Mouse (Mus musculus): ENCODE measurements around the gene Slc1a1. TPM values are rescaled to one million over a fixed set of nuclear protein-coding genes. Genes with fewer than 3 reads are reported as not detected.

Gene Slc1a1
- total RNA-seq, 4 experiments from 2014 or later, result 1.7 to 4.1 (median 2.4) TPM

DNA sequence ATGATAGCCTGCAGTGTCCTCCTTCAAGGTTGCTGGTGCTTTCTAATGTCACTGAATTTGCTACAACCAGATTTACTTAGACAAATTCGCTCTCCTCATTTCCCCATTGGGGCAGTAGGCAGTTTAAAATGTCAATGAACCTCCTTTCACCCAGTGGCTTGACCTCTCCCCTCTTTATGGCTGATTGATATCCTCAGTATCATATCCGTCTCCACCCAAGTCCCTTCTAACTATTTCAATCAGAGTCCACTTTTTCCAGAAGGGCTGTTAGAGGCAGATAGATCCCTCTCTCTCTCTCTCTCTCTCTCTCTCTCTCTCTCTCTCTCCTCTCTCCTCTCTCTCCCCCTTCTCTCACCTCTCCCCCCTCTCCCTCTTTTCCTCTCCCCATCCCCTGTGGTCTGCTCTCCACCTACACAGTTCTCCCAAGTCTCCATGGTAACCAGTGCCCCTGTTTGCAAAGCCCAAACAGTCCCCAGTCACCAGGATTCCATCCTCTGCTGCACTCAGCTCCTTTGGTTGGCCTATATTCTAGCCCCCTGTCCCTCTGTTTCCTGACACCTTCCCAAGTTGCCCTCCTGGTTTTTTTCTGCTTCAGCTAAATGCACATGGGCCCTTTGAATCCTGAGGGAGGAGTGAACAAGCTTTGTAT lies 80.9 kb downstream of the Slc1a1 start:
- no peak for DNase-seq (ENCODE audit: low spot score)

DNA sequence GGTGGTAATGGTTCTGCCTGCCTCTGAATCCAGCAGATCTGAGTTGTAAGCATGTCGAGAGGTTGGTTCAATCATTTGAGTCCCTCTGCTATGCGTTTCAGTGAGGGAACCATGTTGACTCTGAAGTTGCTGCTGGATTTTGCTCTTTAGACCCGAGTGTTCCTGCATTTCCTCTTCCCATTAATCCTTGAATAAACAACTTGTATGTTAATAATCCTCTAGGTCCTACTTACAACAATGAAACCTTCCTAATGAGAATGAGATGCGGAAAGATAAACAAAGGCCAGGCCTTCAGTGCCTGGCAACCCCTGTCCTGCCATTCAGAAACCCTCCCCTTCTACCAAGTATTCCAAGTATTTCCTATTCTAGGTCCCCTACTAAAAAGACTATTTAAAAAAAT lies 81.6 kb downstream of the Slc1a1 start:
- DNase-seq (ENCODE audit: low spot score), result no peak

DNA sequence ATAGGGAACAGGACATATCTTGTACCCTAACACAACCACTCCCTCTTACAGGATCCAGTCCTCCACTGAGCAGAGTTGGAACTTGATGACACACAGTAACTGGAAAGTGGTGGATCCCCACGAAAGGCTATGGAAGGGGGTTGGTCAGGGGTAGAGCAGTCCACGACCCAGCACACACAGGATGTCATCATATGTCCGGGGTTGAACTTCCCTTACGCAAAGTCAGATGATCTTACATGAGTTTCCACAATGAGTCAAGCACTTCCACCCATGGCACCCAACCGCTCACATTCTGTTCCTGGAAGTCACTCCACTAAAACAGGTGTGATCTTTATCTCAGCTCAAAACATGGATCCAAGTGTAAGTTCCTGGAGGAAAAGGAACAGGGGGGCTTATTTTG lies 83.0 kb downstream of the Slc1a1 start:
- DNase-seq (ENCODE audit: low spot score), result peak; percentile 22

DNA sequence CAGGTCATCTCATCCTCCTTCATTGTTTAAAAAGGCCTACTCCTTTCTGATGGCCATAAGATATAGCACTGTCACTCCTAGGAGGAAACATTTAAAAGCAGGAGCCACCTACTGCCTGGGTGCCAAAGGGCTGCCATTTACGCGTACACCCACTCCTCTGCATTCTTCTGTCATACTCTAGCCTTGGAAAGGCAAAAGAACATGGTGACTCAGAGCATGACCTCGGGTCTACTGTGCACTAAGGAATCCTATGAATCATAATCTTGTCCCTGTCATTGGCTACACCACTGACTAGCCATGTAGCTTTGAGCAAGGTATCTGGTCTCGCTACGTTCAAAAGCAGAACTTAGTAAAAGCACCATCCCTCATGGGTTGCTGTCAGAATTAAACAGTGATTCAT lies 91.5 kb downstream of the Slc1a1 start:
- DNase-seq (ENCODE audit: low spot score), result no peak

DNA sequence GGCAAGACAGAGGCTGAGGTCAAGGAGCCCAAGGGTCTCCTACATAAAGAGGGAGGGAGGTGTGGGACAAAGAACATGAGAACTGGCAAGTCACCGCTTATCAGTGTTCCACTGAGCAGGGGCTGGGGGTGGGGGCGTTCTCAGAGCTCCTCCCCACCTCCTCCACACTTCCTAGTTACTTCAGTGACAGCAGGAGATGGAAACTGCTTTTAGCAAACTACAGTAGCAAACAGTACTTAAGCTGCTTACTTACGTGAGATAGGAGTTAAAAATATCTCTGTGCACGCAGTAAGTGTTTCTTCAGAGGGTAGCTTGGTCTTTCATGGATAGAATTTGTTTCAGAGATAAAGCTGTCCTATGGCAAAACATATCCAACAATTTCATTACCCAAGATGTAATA lies 92.5 kb downstream of the Slc1a1 start:
- DNase-seq (ENCODE audit: low spot score), result no peak

DNA sequence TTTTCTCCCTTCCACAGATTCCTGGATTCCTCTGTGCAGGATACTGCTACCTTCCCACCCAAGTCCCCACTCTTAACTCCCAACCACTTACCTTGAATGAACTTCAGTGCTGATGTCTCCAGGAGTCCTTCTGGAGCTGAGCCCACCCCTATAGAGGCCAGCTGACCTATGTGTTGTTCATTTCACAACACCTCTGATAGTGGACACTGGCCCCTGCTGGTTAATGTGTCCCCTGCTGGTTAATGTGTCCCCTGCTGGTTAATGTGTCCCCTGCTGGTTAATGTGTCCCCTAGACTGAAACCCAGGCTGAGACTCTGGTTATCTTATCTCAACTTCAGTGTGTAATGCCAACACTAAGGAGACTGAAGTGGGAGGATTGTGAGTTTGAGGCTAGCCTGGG lies 94.2 kb downstream of the Slc1a1 start:
- no peak for DNase-seq (ENCODE audit: low spot score)

DNA sequence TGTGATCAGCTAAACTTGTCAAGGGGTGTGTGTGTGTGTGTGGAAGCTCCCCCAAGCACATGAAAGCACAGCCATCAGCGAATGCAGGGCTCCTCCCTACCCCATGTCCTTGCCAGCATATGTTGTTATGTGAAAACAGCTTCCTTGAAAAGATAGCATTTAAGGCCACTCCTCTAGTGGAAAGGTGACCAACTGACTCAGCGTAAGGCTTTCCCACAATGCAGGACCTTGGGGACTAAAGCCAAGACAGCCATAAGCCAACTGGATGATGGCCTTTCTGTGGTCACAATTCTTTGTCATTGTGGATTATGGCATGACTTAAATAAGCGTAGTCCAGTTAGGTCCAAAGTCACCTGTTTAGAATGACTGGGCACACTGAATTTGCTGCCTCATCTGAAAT lies 100.0 kb downstream of the Slc1a1 start:
- DNase-seq (ENCODE audit: low spot score), result no peak

DNA sequence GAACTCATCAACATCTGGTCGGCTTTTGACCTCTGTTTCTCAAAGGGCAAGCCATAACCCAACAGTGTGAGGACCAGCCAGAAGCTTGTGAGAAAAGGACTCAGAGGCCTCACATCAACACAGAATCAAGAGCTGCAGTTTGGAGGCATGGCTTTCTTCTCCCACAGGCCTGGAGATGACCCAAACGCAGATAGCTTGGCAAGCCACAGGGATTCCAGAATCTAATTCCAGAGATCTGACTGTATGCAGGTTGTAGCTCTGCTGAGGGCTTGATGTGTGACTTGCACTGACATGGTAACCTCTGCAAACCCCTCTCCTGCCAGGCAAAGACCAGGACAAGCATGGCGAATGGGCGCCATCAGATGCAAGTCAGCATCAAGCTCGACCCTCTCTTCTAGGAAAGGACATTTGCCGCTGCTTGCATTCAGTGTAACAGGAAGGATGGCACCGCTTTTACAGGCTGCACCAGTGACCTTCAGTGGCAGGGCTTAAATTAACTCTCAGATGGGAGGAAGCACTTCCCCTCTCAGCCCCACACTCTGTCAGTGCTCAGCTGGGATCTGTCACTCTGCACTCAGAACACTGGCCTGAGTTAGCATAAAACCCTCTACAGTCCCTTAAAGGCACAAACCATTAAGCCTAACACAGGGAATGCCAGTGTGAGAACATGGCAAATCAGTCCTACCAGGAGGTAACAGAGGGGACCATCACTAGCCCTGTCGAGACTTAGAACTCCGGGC lies 105.5 kb downstream of the Slc1a1 start:
- DNase-seq (ENCODE audit: low spot score), result peak; percentile 36

DNA sequence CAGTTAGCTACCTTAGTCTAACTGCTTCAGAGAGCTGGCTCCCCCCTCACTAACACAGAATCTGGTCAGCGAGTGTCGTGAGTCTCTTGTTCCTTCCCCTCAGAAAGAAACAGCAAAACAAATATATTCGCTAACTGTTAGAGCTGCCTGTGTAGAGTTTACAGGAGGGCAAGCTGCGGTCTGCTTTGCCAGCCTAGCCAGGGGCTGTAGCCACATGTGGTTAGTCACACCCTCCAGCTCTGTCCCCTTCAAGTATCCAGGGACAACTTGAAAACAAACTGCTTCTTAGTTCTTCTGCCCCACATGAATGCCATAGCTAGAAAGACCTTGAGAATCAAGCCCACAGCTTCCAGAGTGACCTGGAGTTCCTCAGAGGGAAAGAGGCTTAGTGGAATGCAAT lies 106.4 kb downstream of the Slc1a1 start:
- no peak for DNase-seq (ENCODE audit: low spot score)

DNA sequence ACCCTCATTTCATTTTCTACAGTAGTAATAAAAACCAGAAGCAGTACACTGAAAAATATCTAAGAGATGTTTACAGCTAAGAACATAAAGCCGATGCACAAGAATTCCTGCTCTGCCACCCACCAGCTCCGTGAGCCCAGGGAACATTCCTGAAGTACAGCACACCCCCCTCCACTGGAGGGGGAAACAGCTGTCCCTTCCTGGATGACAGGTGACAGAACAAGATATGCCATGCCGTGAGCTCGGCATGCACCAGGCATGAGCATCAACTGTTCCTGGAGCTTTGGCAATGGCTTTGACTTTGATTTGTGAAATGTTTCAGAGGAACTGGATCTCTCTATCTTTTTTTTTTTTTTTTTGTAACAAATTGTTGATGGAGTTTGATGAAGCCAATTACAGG lies 111.9 kb downstream of the Slc1a1 start:
- DNase-seq (ENCODE audit: low spot score), result no peak

DNA sequence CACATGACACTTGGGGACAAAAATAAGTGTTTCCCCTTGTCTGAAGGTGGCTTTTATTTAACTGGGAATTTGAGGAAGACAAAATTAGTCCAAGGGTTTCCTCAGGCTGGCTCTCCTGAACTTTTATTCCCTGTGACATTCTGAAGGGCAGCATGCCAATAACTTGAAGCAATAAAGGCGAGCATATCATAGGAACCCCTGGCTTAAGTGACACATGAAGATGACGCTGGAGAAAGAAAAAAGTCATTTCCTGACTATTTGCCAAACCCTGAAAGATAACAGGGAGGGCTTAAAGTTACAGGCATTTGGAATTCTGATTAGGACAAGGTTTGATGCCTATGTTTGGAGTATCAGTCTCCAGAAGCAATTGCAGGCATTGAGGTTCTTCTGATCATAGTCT lies 112.5 kb downstream of the Slc1a1 start:
- DNase-seq (ENCODE audit: low spot score), result no peak

DNA sequence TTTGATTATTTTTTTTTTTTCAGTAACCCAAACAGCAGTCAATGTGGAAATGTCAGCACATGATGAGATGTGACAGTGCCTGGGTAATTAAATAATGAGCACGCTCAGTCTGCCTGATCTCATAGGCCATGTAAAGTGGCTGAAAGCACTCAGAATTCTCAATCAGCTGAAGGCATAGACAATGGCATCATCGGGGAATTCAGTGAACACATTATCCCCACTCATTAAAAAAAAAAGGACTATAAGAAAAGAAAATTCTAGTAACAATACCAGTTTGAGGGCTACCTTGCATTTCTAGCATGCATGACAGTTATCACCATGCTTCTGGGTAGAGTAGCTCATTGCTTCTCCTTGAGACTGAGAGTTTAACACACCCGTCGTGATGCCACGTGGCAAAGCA lies 116.4 kb downstream of the Slc1a1 start:
- DNase-seq (ENCODE audit: low spot score), result no peak

DNA sequence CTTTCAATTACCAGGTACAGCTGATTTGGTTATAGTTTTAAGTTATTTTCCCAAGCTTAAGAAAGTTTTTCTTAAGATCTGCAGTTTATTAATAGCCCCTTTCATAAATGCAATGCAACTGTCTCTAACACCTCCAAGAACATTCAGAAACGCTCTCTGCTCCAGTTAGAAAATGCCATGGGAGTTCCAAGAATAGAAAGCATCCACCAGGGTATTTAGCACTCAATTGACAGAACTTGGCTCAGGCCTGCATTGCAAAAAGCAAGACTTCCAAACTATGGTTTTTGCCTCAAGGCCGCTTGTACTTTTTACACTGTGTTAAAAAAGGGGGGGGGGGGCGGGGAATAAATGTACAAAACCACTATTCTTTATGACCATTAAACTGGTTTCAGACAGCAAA lies 128.3 kb downstream of the Slc1a1 start:
- no peak for DNase-seq (ENCODE audit: low spot score)

DNA sequence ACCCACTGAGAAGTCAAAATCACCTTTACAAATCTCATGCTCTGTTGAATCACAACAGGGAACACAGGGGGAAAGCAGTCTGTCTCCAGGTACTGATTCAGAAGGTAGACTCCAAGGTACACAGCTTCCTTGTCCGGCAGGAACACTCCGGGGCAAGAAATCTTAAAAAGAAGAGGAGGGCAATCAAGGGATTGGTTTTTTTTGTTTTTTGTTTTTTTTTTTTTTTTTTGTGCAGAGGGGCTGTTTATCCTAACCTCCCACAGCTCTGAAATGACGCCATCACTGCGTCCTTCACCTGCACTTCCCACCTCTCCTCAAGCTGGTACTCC lies 128.6 kb downstream of the Slc1a1 start:
- no peak for DNase-seq (ENCODE audit: low spot score)

Other genes with a start within 250 kb of the Slc1a1 start
- 1 to 10 TPM in 3 of 4 experiments, under 1 TPM in 1; 0.98 to 1.7 (median 1.5) TPM for gene Glis3, start 155.0 kb upstream of the Slc1a1 start, total RNA-seq (2022)
- gene Plpp6, start 128.9 kb downstream of the Slc1a1 start, total RNA-seq (2022), result 1 to 10 TPM; 6.7 to 9.4 (median 7.8) TPM
- 10 to 100 TPM; 26.9 to 31.3 (median 29.9) TPM for gene 4430402I18Rik, start 132.8 kb downstream of the Slc1a1 start, total RNA-seq (2022)
- gene Cdc37l1, start 155.3 kb downstream of the Slc1a1 start, total RNA-seq (2022), result 10 to 100 TPM; 56.7 to 76.4 (median 64.3) TPM
- gene Ak3, start 212.9 kb downstream of the Slc1a1 start, total RNA-seq (2022), result 100 to 1,000 TPM in 2 of 4 experiments, 10 to 100 TPM in 2; 76.6 to 102 (median 91.8) TPM

Measured in heart, adult 8-10 months (tissue).